Mouse (Mus musculus) c-Kit-positive CD71-positive TER-119-negative erythroid progenitor cells, embryonic 14.5 days (primary cell): Measurements from ENCODE around the gene Vmn1r56.
"Not testable (repeated sequence)": the region's sequence is repeated elsewhere in the genome, so short reads cannot be mapped to it uniquely, and the experiment has no call there.

Experiments
- DNase-seq: peaks from one replicate; pipeline ENCODE4 v3.0.0-alpha.2; 2013; ENCODE audit warnings: low read depth

Gene Vmn1r56

DNA sequence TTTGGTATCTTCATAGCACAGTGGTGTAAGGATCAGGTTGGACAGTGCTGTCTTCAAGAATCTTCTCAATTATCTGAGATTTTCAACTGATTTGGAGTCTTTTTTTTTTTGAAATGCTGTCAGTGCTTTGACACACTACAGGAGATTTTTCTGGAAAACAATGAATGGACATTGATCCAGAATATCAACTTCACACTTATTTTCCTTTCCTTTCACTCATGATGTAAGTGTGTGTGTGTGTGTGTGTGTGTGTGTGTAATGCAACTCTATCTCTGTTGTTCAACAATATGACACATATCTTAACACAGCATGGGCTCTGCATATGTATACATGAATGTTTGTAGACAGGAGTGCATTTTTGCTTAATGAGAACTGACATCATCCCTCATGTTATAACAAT, at the start of gene Vmn1r56:
Vmn1r56 (minus strand) TSS at position 101 of the 400 bp plus-strand sequence.
- not testable (repeated sequence) for DNase-seq

DNA sequence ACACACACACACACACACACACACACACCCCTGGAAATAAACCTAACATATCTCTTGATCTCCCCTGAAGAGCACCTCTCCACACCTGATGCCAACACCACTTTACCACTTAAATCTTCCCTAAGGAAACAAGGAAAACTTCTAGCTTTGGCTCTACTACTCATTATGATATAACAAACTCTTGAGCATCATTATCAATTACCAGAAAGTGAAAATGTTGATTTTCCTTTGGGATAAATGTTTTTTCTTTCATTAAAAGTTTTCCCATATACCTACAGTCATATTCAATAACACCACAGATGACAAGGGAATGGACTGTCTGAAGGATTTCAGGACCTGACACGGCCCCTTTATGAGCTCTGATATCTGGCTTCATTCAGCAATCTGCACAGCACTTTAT, 21.6 kb upstream of the Vmn1r56 start, which contains the start of gene Vmn1r57:
Vmn1r57 (plus strand) TSS at position 301 of the 400 bp plus-strand sequence.
- DNase-seq, result not testable (repeated sequence)

DNA sequence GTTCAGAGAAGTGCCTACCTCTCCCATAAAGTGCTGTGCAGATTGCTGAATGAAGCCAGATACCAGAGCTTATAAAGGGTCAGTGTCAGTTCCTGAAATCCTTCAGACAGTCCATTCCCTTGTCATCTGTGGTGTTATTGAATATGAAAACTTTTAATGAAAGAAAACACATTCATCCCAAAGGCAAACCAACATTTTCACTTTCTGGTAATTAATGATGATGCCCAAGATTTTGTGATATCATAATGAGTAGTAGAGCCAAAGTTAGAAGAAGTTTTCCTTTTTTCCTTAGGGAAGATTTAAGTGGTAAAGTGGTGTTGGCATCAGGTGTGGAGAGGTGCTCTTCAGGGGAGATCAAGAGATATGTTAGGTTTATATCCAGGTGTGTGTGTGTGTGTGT, 47.0 kb downstream of the Vmn1r56 start, which contains the start of gene Vmn1r55:
Vmn1r55 (minus strand) TSS at position 101 of the 400 bp plus-strand sequence.
- DNase-seq, result not testable (repeated sequence)
